Mouse (Mus musculus) right cerebral cortex, postnatal 10 days (tissue): ENCODE measurements at regions not wholly inside any gene's neighbourhood (a gene's known extent, or its start where the extent isn't known, plus 50 kb on each side); places are given as distances from the start of the nearest gene placed in this dataset.
A peak's percentile ranks its signal among the peaks of the same experiment; 100 is the strongest.

ENCODE experiments used
- DNase-seq, 2 experiments: peaks; one replicate each; pipeline ENCODE4 v3.0.0; 2021; ENCODE audit warnings: low spot score in 2 of 2

- DNase-seq = peak; percentile 22
These were observed 149.8 kb downstream of the Ankrd7 start for GRCm38 (mm10) chr6:19015868-19016267.

GRCm38 (mm10) chr6:19018166-19018769, 152.2 kb downstream of the Ankrd7 start:
- DNase-seq = no peak

- no peak for DNase-seq
These were observed 168.2 kb downstream of the Ankrd7 start for GRCm38 (mm10) chr6:19034268-19034667.
